Mouse (Mus musculus) heart, embryonic 10.5 days (tissue): ENCODE measurements around the gene Ipo13. TPM values are rescaled to one million over a fixed set of nuclear protein-coding genes. Genes with fewer than 3 reads are reported as not detected.

Source experiments
- DNase-seq: peaks from one replicate; pipeline ENCODE4 v3.0.0-alpha.2; 2017; ENCODE audit warnings: low spot score
- H3K27ac ChIP-seq: fragments of 300-500 bp; sonication (generic); 2 replicates; pipeline ENCODE4 v1.5.1; 2016; ENCODE audit warnings: mild to moderate bottlenecking
- H3K27me3 ChIP-seq: fragments of 300-500 bp; sonication (generic); 2 replicates; pipeline ENCODE4 v1.6.1; 2016; ENCODE audit warnings: mild to moderate bottlenecking; ENCODE audit not compliant: poor library complexity, insufficient read depth, severe bottlenecking
- H3K36me3 ChIP-seq: fragments of 300-500 bp; sonication (generic); 2 replicates; pipeline ENCODE4 v1.6.1; 2016; ENCODE audit warnings: mild to moderate bottlenecking, moderate library complexity
- H3K4me1 ChIP-seq: fragments of 300-500 bp; sonication (generic); 2 replicates; pipeline ENCODE4 v1.6.1; 2016; ENCODE audit warnings: mild to moderate bottlenecking
- H3K4me3 ChIP-seq: fragments of 300-500 bp; sonication (generic); 2 replicates; pipeline ENCODE4 v1.5.1; 2016; ENCODE audit warnings: mild to moderate bottlenecking, moderate library complexity
- H3K9me3 ChIP-seq: fragments of 300-500 bp; sonication (generic); 2 replicates; pipeline ENCODE4 v1.6.1; 2016; ENCODE audit warnings: mild to moderate bottlenecking, moderate library complexity
- WGBS: fragments of 180-500 bp; shearing (Covaris S2); methylation state at CpG from one replicate; pipeline ENCODE4 v1.1.7; 2016; 5-methylcytosine and 5-hydroxymethylcytosine counted together
- polyA plus RNA-seq: library from polyadenylated mRNA; unstranded; fragments of >200 nt; fragmentation: Nextera tagmentation; extraction: Ambion mirVana; gene quantifications from 2 replicates; pipeline ENCODE4 v1.2.1, GENCODE M21; 2016

Ipo13 gene
- polyA plus RNA-seq, 1 experiment from 2014 or later: 45.9 TPM

GRCm38 (mm10) chr4:117890031-117890430, 24.8 kb downstream of the Ipo13 start:
- Histone ChIP-seq H3K36me3 (peaks cover 42% of the 10 kb centered on the region), H3K9me3 (no peaks in the 10 kb centered on the region), H3K27me3 (no peaks in the 10 kb centered on the region), H3K4me3 (no peak overlapping the region), H3K27ac (no peak overlapping the region), H3K4me1 (peaks cover 30% of the 10 kb centered on the region)
- 90% methylated on average over 14 of the region's 14 CpGs for WGBS
- DNase-seq: no peak

GRCm38 (mm10) chr4:117889471-117889870, 25.3 kb downstream of the Ipo13 start:
- H3K27ac ChIP-seq: no peak overlapping the region
- no peak overlapping the region for H3K4me3 ChIP-seq

GRCm38 (mm10) chr4:117887920-117888319, 26.9 kb downstream of the Ipo13 start:
- Histone ChIP-seq H3K4me3 (peak overlapping the region; percentile 98), H3K36me3 (peaks cover 39% of the 10 kb centered on the region)
- 60% methylated on average over 2 of the region's 2 CpGs for WGBS

More at GRCm38 (mm10) chr4:117889471-117889870, 25.3 kb downstream of the Ipo13 start:
- peaks cover 42% of the 10 kb centered on the region for H3K36me3 ChIP-seq
- WGBS: 90% methylated on average over 15 of the region's 15 CpGs
- H3K4me1 ChIP-seq: peaks cover 30% of the 10 kb centered on the region
- no peak for DNase-seq
- H3K9me3 ChIP-seq: no peaks in the 10 kb centered on the region
- no peaks in the 10 kb centered on the region for H3K27me3 ChIP-seq

GRCm38 (mm10) chr4:117887133-117887532, 27.7 kb downstream of the Ipo13 start, which contains the start of gene Atp6v0b:
Atp6v0b (minus strand) TSS chr4:117887333.
- 0% methylated on average over 37 of the region's 37 CpGs for WGBS
- DNase-seq: peak; percentile 96
- Histone ChIP-seq H3K27me3 (no peaks in the 10 kb centered on the region), H3K4me1 (peaks cover 48% of the 10 kb centered on the region), H3K9me3 (no peaks in the 10 kb centered on the region), H3K4me3 (peak within 1 kb of the TSS; percentile 98), H3K36me3 (peaks cover 39% of the 10 kb centered on the region), H3K27ac (peak within 1 kb of the TSS; percentile 92)

More at GRCm38 (mm10) chr4:117887920-117888319, 26.9 kb downstream of the Ipo13 start:
- Histone ChIP-seq H3K4me1 (peaks cover 43% of the 10 kb centered on the region), H3K27ac (no peak overlapping the region), H3K9me3 (no peaks in the 10 kb centered on the region), H3K27me3 (no peaks in the 10 kb centered on the region)
- DNase-seq: no peak

GRCm38 (mm10) chr4:117886644-117887043, 28.2 kb downstream of the Ipo13 start:
- H3K9me3 ChIP-seq: no peaks in the 10 kb centered on the region
- WGBS: 2% methylated on average over 24 of the region's 24 CpGs
- H3K27ac ChIP-seq: peak overlapping the region; percentile 92
- peak overlapping the region; percentile 98 for H3K4me3 ChIP-seq
- peaks cover 48% of the 10 kb centered on the region for H3K4me1 ChIP-seq
- no peaks in the 10 kb centered on the region for H3K27me3 ChIP-seq
- DNase-seq: no peak
- H3K36me3 ChIP-seq: peaks cover 39% of the 10 kb centered on the region

- WGBS: 77% methylated on average over 9 of the region's 9 CpGs
- no peak for DNase-seq
- Histone ChIP-seq H3K4me3 (peak overlapping the region; percentile 98), H3K36me3 (peaks cover 42% of the 10 kb centered on the region), H3K4me1 (peaks cover 45% of the 10 kb centered on the region), H3K27me3 (no peaks in the 10 kb centered on the region), H3K27ac (no peak overlapping the region), H3K9me3 (no peaks in the 10 kb centered on the region)
Observed at GRCm38 (mm10) chr4:117885994-117886393, 28.8 kb downstream of the Ipo13 start.

GRCm38 (mm10) chr4:117885093-117885492, 29.7 kb downstream of the Ipo13 start:
- H3K27me3 ChIP-seq: no peaks in the 10 kb centered on the region
- DNase-seq: no peak
- H3K9me3 ChIP-seq: no peaks in the 10 kb centered on the region
- peaks cover 47% of the 10 kb centered on the region for H3K36me3 ChIP-seq
- peaks cover 38% of the 10 kb centered on the region for H3K4me1 ChIP-seq
- WGBS: 92% methylated on average over 10 of the region's 10 CpGs
- H3K4me3 ChIP-seq: no peak overlapping the region
- no peak overlapping the region for H3K27ac ChIP-seq

- 93% methylated on average over 1 of the region's 1 CpGs for WGBS
- Histone ChIP-seq H3K27ac (no peak overlapping the region), H3K27me3 (no peaks in the 10 kb centered on the region), H3K4me1 (peaks cover 38% of the 10 kb centered on the region), H3K36me3 (peaks cover 46% of the 10 kb centered on the region), H3K4me3 (peak overlapping the region; percentile 81; the same call in 1 of the 2 replicates), H3K9me3 (no peaks in the 10 kb centered on the region)
- no peak for DNase-seq
Observed at GRCm38 (mm10) chr4:117884146-117884545, 30.7 kb downstream of the Ipo13 start.

GRCm38 (mm10) chr4:117882701-117883691, 31.8 kb downstream of the Ipo13 start, which contains the start of gene B4galt2:
B4galt2 (minus strand) TSS chr4:117883487.
- peak within 1 kb of the TSS; percentile 81 for H3K4me3 ChIP-seq
- H3K4me1 ChIP-seq: peaks cover 48% of the 10 kb centered on the region
- H3K36me3 ChIP-seq: peaks cover 50% of the 10 kb centered on the region
- under 1% methylated on average over 101 of the region's 103 CpGs for whole genome bisulfite sequencing
- peak within 1 kb of the TSS; percentile 94 for H3K27ac ChIP-seq
- no peaks in the 10 kb centered on the region for H3K9me3 ChIP-seq
- H3K27me3 ChIP-seq: no peaks in the 10 kb centered on the region
- DNase-seq: peak; percentile 82

- Histone ChIP-seq H3K9me3 (no peaks in the 10 kb centered on the region), H3K27me3 (no peaks in the 10 kb centered on the region), H3K27ac (no peak overlapping the region), H3K4me3 (no peak overlapping the region), H3K36me3 (peaks cover 69% of the 10 kb centered on the region), H3K4me1 (peaks cover 26% of the 10 kb centered on the region)
- DNase-seq: no peak
- WGBS: 75% methylated on average over 5 of the region's 5 CpGs
Observed at GRCm38 (mm10) chr4:117878703-117879102, 36.1 kb downstream of the Ipo13 start.

- Histone ChIP-seq H3K9me3 (no peaks in the 10 kb centered on the region), H3K36me3 (peaks cover 73% of the 10 kb centered on the region), H3K4me1 (peaks cover 24% of the 10 kb centered on the region), H3K27me3 (no peaks in the 10 kb centered on the region), H3K4me3 (no peak overlapping the region), H3K27ac (no peak overlapping the region)
- DNase-seq: no peak
- WGBS: 64% methylated on average over 10 of the region's 10 CpGs
Observed at GRCm38 (mm10) chr4:117878301-117878700, 36.5 kb downstream of the Ipo13 start.

GRCm38 (mm10) chr4:117873615-117874014, 41.2 kb downstream of the Ipo13 start:
- no peak overlapping the region for H3K27ac ChIP-seq
- H3K4me3 ChIP-seq: no peak overlapping the region
- H3K9me3 ChIP-seq: no peaks in the 10 kb centered on the region
- H3K27me3 ChIP-seq: peaks cover 19% of the 10 kb centered on the region; the same call in 1 of the 2 replicates
- DNase-seq: no peak
- peaks cover 46% of the 10 kb centered on the region for H3K4me1 ChIP-seq
- 94% methylated on average over 9 of the region's 9 CpGs for WGBS
- peaks cover 51% of the 10 kb centered on the region for H3K36me3 ChIP-seq

GRCm38 (mm10) chr4:117872471-117872886, 42.3 kb downstream of the Ipo13 start, which contains the start of gene Ccdc24:
Ccdc24 (minus strand) TSS chr4:117872557.
- WGBS: 9% methylated on average over 14 of the region's 14 CpGs
- H3K27me3 ChIP-seq: peaks cover 23% of the 10 kb centered on the region; the same call in 1 of the 2 replicates
- no peaks in the 10 kb centered on the region for H3K9me3 ChIP-seq
- peak within 1 kb of the TSS; percentile 63 for H3K27ac ChIP-seq
- DNase-seq: no peak
- H3K4me3 ChIP-seq: peak within 1 kb of the TSS; percentile 55
- peaks cover 51% of the 10 kb centered on the region for H3K4me1 ChIP-seq
- H3K36me3 ChIP-seq: peaks cover 43% of the 10 kb centered on the region
